Mouse (Mus musculus): ENCODE measurements around the gene Crmp1. TPM values are rescaled to one million over a fixed set of nuclear protein-coding genes. Genes with fewer than 3 reads are reported as not detected.

Gene Crmp1
- polyA plus RNA-seq, 2 experiments: 0.18 to 0.49 TPM

DNA sequence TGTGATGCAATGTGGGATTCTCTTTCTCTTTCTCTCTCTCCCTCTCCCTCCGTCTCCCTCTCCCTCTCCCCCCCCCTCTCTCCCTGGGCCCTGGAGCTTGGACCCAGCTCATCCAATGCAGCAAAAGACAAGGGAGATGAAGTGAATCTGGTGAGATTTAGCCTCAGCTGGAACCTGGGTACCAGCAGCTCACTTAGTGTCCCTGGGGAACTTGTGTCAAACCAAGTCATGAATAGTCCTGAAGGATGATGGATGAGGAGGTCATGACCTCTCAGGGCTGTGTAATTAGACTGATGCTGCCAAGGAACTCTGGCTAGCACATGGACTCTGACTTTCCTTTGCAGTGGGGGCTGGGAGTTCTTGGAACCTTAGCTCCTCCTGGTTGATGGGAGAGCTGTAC lies 39.5 kb upstream of the Crmp1 start:
- H3K4me3 ChIP-seq (ENCODE audit: insufficient read depth in 1 of 2, low read depth in 2 of 2, low read length in 2 of 2): no peak overlapping the region
- no peak overlapping the region for H3K4me2 ChIP-seq (ENCODE audit: low read depth)
- H3K27me3 ChIP-seq (ENCODE audit: control insufficient read depth, insufficient read depth, low read length): no peaks in the 10 kb centered on the region
- H3K9ac ChIP-seq (replicated peaks): no peak overlapping the region
- H3K36me3 ChIP-seq (replicated peaks; ENCODE audit: control insufficient read depth, insufficient read depth, low read depth): no peaks in the 10 kb centered on the region
- ATAC-seq (ENCODE audit: insufficient read depth): no peak
- 62% methylated on average over 1 of the region's 1 CpGs for WGBS (ENCODE audit: insufficient replicate concordance)
- no peaks in the 10 kb centered on the region for H3K9me3 ChIP-seq (ENCODE audit: control insufficient read depth, low read length)
- no peak overlapping the region for H3K27ac ChIP-seq
- H3K4me1 ChIP-seq (replicated peaks; ENCODE audit: control insufficient read depth in 2 of 2, insufficient read depth in 2 of 2, low read length in 1 of 2): no peaks in the 10 kb centered on the region
- DNase-seq (ENCODE audit: low read depth in 3 of 3, low spot score in 3 of 3): no peak
- TF ChIP-seq EP300 (IDR thresholded peaks at IDR 0.05; ENCODE audit: low read depth): no peak
- no peak for TF ChIP-seq CTCF (IDR thresholded peaks at IDR 0.05; ENCODE audit: low read depth)

GRCm38 (mm10) chr5:37204886-37205285 lies 36.9 kb upstream of the Crmp1 start:
- TF ChIP-seq CTCF (IDR thresholded peaks at IDR 0.05; ENCODE audit: low read depth) (no peak), EP300 (IDR thresholded peaks at IDR 0.05; ENCODE audit: low read depth) (no peak)
- 63% methylated on average over 7 of the region's 7 CpGs for WGBS (ENCODE audit: insufficient replicate concordance)

DNA sequence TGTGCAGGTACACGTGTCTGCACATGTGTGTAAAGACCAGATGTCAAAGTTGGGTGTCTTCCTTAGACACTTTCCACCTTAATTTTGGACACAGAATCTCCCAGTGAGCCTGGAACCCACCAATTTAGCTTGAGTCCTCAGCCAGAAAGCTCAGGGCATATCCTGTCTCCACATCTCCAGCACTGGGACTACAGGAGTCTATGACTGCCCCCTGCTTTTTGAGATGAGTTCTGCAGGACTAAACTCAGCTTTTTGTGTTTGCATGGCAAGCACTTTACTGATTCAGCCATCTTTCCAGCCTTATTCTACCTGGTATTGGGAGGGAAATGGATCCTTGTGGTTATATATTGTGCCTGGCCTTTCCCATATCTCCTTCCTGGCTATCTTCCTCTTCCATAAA lies 36.3 kb upstream of the Crmp1 start:
- H3K9me3 ChIP-seq (ENCODE audit: control insufficient read depth, low read length): no peaks in the 10 kb centered on the region
- ATAC-seq (ENCODE audit: insufficient read depth): no peak
- H3K36me3 ChIP-seq (replicated peaks; ENCODE audit: control insufficient read depth, insufficient read depth, low read depth): no peaks in the 10 kb centered on the region
- H3K27me3 ChIP-seq (ENCODE audit: control insufficient read depth, insufficient read depth, low read length): no peaks in the 10 kb centered on the region
- no peak for DNase-seq (ENCODE audit: low read depth in 3 of 3, low spot score in 3 of 3)
- H3K9ac ChIP-seq (replicated peaks): no peak overlapping the region
- WGBS (ENCODE audit: insufficient replicate concordance): 39% methylated on average over 1 of the region's 1 CpGs
- H3K4me2 ChIP-seq (ENCODE audit: low read depth): no peak overlapping the region
- no peak overlapping the region for H3K4me3 ChIP-seq (ENCODE audit: insufficient read depth in 1 of 2, low read depth in 2 of 2, low read length in 2 of 2)
- no peak overlapping the region for H3K27ac ChIP-seq
- TF ChIP-seq CTCF (IDR thresholded peaks at IDR 0.05; ENCODE audit: low read depth) (no peak), EP300 (IDR thresholded peaks at IDR 0.05; ENCODE audit: low read depth) (no peak)
- H3K4me1 ChIP-seq (replicated peaks; ENCODE audit: control insufficient read depth in 2 of 2, insufficient read depth in 2 of 2, low read length in 1 of 2): no peaks in the 10 kb centered on the region

More at GRCm38 (mm10) chr5:37204886-37205285, 36.9 kb upstream of the Crmp1 start:
- Histone ChIP-seq H3K4me2 (ENCODE audit: low read depth) (no peak overlapping the region), H3K27me3 (ENCODE audit: control insufficient read depth, insufficient read depth, low read length) (no peaks in the 10 kb centered on the region), H3K4me3 (ENCODE audit: insufficient read depth in 1 of 2, low read depth in 2 of 2, low read length in 2 of 2) (no peak overlapping the region), H3K4me1 (replicated peaks; ENCODE audit: control insufficient read depth in 2 of 2, insufficient read depth in 2 of 2, low read length in 1 of 2) (no peaks in the 10 kb centered on the region), H3K9ac (replicated peaks) (no peak overlapping the region), H3K27ac (no peak overlapping the region), H3K9me3 (ENCODE audit: control insufficient read depth, low read length) (no peaks in the 10 kb centered on the region), H3K36me3 (replicated peaks; ENCODE audit: control insufficient read depth, insufficient read depth, low read depth) (no peaks in the 10 kb centered on the region)
- DNase-seq (ENCODE audit: low read depth in 3 of 3, low spot score in 3 of 3) (no peak), ATAC-seq (ENCODE audit: insufficient read depth) (no peak)

DNA sequence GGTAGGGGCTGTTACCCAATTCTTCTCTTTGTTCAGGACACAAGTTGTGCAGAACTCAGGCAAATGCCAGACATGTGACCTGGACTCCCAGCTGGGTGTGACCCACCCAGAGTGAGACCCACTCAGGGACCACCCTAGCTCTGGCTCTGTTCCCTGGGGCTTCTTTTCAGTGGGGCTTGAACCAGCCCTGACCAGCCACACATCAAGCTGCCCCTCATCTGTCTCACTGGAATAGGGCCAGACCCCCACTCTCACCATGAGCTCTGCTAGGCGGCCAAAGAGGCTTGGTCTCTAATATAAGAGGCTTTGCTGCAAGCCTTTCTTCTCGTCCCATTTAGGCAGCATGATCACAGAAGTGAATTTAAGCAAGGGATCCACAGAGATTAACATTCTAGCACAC lies 35.4 kb upstream of the Crmp1 start:
- no peak overlapping the region for H3K4me3 ChIP-seq (ENCODE audit: insufficient read depth in 1 of 2, low read depth in 2 of 2, low read length in 2 of 2)
- no peak overlapping the region for H3K9ac ChIP-seq (replicated peaks)
- H3K36me3 ChIP-seq (replicated peaks; ENCODE audit: control insufficient read depth, insufficient read depth, low read depth): no peaks in the 10 kb centered on the region
- no peaks in the 10 kb centered on the region for H3K4me1 ChIP-seq (replicated peaks; ENCODE audit: control insufficient read depth in 2 of 2, insufficient read depth in 2 of 2, low read length in 1 of 2)
- TF ChIP-seq CTCF (IDR thresholded peaks at IDR 0.05; ENCODE audit: low read depth) (no peak), EP300 (IDR thresholded peaks at IDR 0.05; ENCODE audit: low read depth) (no peak)
- ATAC-seq (ENCODE audit: insufficient read depth) (no peak), DNase-seq (ENCODE audit: low read depth in 3 of 3, low spot score in 3 of 3) (no peak)
- H3K9me3 ChIP-seq (ENCODE audit: control insufficient read depth, low read length): no peaks in the 10 kb centered on the region
- no peaks in the 10 kb centered on the region for H3K27me3 ChIP-seq (ENCODE audit: control insufficient read depth, insufficient read depth, low read length)
- no peak overlapping the region for H3K4me2 ChIP-seq (ENCODE audit: low read depth)
- no peak overlapping the region for H3K27ac ChIP-seq
- WGBS (ENCODE audit: insufficient replicate concordance): 39% methylated on average over 2 of the region's 2 CpGs

GRCm38 (mm10) chr5:37212938-37213708 lies 28.6 kb upstream of the Crmp1 start:
- Histone ChIP-seq H3K36me3 (replicated peaks; ENCODE audit: control insufficient read depth, insufficient read depth, low read depth) (no peaks in the 10 kb centered on the region), H3K4me1 (replicated peaks; ENCODE audit: control insufficient read depth in 2 of 2, insufficient read depth in 2 of 2, low read length in 1 of 2) (no peaks in the 10 kb centered on the region), H3K9me3 (ENCODE audit: control insufficient read depth, low read length) (no peaks in the 10 kb centered on the region), H3K4me2 (ENCODE audit: low read depth) (no peak overlapping the region), H3K27ac (no peak overlapping the region), H3K4me3 (ENCODE audit: insufficient read depth in 1 of 2, low read depth in 2 of 2, low read length in 2 of 2) (no peak overlapping the region), H3K9ac (replicated peaks) (no peak overlapping the region), H3K27me3 (ENCODE audit: control insufficient read depth, insufficient read depth, low read length) (no peaks in the 10 kb centered on the region)
- ATAC-seq (ENCODE audit: insufficient read depth) (no peak), DNase-seq (ENCODE audit: low read depth in 3 of 3, low spot score in 3 of 3) (no peak)
- 71% methylated on average over 9 of the region's 9 CpGs for WGBS (ENCODE audit: insufficient replicate concordance)
- TF ChIP-seq CTCF (IDR thresholded peaks at IDR 0.05; ENCODE audit: low read depth) (no peak), EP300 (IDR thresholded peaks at IDR 0.05; ENCODE audit: low read depth) (no peak)
